Mouse (Mus musculus): Measurements from ENCODE around the gene Dot1l. TPM values are rescaled to one million over a fixed set of nuclear protein-coding genes. Genes with fewer than 3 reads are reported as not detected.
A peak's percentile ranks its signal among the peaks of the same experiment; 100 is the strongest.

The Dot1l gene
- polyA plus RNA-seq, 1 experiment from 2014 or later = 17.3 TPM

DNA sequence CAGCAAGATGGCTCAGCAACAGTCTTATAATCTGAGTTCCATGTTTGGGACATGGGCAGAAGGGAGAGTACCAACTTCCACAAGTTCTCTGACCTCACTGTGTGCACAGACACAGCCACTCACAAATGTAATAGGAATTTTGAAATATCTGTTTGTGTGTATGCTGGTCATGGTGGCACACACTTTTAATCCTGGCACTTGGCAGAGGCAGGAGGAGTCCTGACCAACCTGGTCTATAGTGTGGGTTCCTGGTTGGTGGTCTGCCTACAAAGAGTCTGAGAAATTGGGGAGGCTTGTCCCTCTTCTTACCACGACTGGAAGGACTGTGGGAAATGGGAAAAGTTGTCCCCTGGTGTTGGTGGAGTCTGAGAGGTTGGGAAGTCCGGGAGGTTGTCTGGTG is 1.5 kb downstream of the Dot1l start:
- Histone ChIP-seq H3K4me3 (ENCODE audit: low read length) (peak overlapping the region; percentile 93), H3K36me3 (ENCODE audit: insufficient read depth, low read length) (no peaks in the 10 kb centered on the region), H3K4me2 (replicated peaks; ENCODE audit: low read depth, low read length) (peak overlapping the region; percentile 92), H3K27me3 (ENCODE audit: insufficient read depth, low read length) (no peaks in the 10 kb centered on the region), H3K4me1 (ENCODE audit: insufficient read depth, low read length) (peaks cover 44% of the 10 kb centered on the region), H3K9ac (replicated peaks; ENCODE audit: low read length) (peak overlapping the region; percentile 91), H3K9me3 (ENCODE audit: low read length) (no peaks in the 10 kb centered on the region), H3K27ac (ENCODE audit: low read length) (no peak overlapping the region)
- no peak for ATAC-seq (ENCODE audit: low FRiP score, low TSS enrichment)
- 64% methylated on average over 2 of the region's 2 CpGs for WGBS

DNA sequence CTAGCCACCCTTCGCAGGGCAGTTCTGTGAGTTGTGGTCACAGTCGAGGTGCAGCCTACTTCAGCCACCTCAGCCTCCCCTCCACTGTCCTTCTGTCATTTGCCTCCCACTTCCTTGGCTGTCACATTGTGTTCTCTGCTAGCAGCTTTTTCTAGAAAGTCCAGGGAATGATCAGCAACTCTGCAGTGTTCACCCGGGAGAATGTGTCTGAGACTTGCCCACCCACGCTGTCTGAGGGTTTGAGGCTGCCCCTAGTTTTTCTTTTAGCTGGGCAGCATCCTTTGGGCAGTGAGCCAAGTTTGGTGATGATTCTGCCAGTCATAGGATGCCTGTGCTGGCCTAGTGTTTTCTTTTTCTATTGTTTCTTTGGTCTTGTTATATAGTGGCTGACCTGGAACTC is 2.0 kb downstream of the Dot1l start:
- Histone ChIP-seq H3K9ac (replicated peaks; ENCODE audit: low read length) (peak overlapping the region; percentile 91), H3K4me2 (replicated peaks; ENCODE audit: low read depth, low read length) (peak overlapping the region; percentile 92), H3K4me3 (ENCODE audit: low read length) (peak overlapping the region; percentile 93; the same call in 1 of the 2 replicates), H3K4me1 (ENCODE audit: insufficient read depth, low read length) (peaks cover 44% of the 10 kb centered on the region), H3K36me3 (ENCODE audit: insufficient read depth, low read length) (no peaks in the 10 kb centered on the region), H3K27me3 (ENCODE audit: insufficient read depth, low read length) (no peaks in the 10 kb centered on the region), H3K27ac (ENCODE audit: low read length) (0 out of 2 replicates have a peak overlapping the region, but pooled peaks have one; percentile 7), H3K9me3 (ENCODE audit: low read length) (no peaks in the 10 kb centered on the region)
- no peak for ATAC-seq (ENCODE audit: low FRiP score, low TSS enrichment)
- 54% methylated on average over 4 of the region's 4 CpGs for WGBS

- Histone ChIP-seq H3K4me3 (ENCODE audit: low read length) (no peak overlapping the region), H3K9ac (replicated peaks; ENCODE audit: low read length) (no peak overlapping the region), H3K4me1 (ENCODE audit: insufficient read depth, low read length) (peaks cover 36% of the 10 kb centered on the region), H3K4me2 (replicated peaks; ENCODE audit: low read depth, low read length) (no peak overlapping the region), H3K27ac (ENCODE audit: low read length) (no peak overlapping the region), H3K9me3 (ENCODE audit: low read length) (no peaks in the 10 kb centered on the region), H3K27me3 (ENCODE audit: insufficient read depth, low read length) (no peaks in the 10 kb centered on the region), H3K36me3 (ENCODE audit: insufficient read depth, low read length) (no peaks in the 10 kb centered on the region)
- ATAC-seq (ENCODE audit: low FRiP score, low TSS enrichment) = peak; percentile 66; the same call in 1 of the 2 replicates
- WGBS = 30% methylated on average over 5 of the region's 5 CpGs
Observed at GRCm38 (mm10) chr10:80757717-80758116, 2.7 kb downstream of the Dot1l start.

DNA sequence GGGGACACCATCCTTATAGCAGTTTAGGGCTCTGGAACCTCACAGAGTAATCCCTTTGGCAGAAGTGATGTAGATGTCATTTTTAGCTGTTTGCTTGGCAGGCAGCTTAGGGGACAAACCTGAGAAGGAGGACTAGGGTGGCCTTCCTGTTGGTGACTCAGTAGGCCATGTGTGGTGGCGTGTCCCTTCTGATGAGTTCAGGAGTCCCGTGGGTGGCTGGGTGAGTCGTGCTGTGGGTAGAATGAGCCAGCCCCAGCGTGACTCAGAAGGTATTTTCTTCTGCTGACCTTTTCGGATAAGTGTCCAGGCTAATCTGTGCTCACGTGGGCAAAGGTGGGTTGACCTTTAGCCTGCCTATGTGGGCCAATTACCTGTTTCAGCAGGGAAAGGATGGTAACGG is 3.6 kb downstream of the Dot1l start:
- WGBS = 77% methylated on average over 7 of the region's 7 CpGs
- no peak for ATAC-seq (ENCODE audit: low FRiP score, low TSS enrichment)
- no peaks in the 10 kb centered on the region for H3K36me3 ChIP-seq (ENCODE audit: insufficient read depth, low read length)
- no peaks in the 10 kb centered on the region for H3K27me3 ChIP-seq (ENCODE audit: insufficient read depth, low read length)
- no peak overlapping the region for H3K27ac ChIP-seq (ENCODE audit: low read length)
- H3K9ac ChIP-seq (replicated peaks; ENCODE audit: low read length) = no peak overlapping the region
- H3K4me2 ChIP-seq (replicated peaks; ENCODE audit: low read depth, low read length) = no peak overlapping the region
- H3K9me3 ChIP-seq (ENCODE audit: low read length) = no peaks in the 10 kb centered on the region
- H3K4me3 ChIP-seq (ENCODE audit: low read length) = no peak overlapping the region
- H3K4me1 ChIP-seq (ENCODE audit: insufficient read depth, low read length) = peaks cover 36% of the 10 kb centered on the region

DNA sequence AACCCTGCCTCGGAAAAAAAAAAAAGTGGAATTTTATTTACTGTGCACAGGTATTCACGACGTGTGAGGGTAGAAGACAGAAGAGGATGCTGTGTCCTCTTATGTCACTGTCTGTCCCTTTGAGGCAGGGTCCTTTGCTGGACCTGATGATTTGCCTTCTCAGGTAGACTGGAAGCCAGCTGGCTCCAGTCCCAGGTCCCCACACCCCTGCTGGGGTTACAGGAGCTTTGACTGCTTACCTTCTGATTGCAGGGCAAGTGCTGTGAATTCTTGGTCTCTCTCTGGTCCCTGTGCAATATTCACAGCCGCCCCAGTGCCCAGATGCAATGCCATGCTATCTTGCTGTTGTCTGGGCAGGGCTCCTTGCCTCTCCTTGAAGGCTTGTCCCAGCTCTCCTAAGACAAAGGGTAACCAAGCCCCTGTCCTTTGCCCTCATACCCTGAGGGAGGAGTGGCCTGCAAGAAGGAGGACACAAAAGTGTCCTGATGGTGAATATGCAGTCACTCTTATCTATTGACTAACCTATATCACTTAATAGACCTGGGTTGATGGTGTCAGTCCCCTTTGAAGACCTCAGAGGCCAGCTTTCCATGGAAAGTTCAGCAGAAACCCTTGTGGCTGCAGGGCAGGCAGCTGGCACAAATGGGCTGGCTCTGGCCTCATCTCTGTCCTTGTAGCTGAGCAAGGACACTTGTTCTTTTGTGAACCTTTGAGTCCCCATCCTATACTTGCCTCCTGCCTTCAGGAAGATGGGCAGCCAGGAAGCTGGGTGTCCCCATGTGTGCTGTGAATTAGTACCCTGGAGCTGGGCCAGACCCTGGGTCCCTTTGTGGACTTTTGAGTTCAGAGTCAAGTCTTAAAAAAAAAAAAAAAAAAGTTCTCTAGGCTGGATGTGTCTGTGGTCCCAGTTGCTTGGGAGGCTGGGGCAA is 5.9 kb downstream of the Dot1l start:
- Histone ChIP-seq H3K4me2 (replicated peaks; ENCODE audit: low read depth, low read length) (no peak overlapping the region), H3K9me3 (ENCODE audit: low read length) (no peaks in the 10 kb centered on the region), H3K27me3 (ENCODE audit: insufficient read depth, low read length) (no peaks in the 10 kb centered on the region), H3K36me3 (ENCODE audit: insufficient read depth, low read length) (no peaks in the 10 kb centered on the region), H3K9ac (replicated peaks; ENCODE audit: low read length) (no peak overlapping the region; the same call in 1 of the 2 replicates), H3K4me3 (ENCODE audit: low read length) (no peak overlapping the region), H3K4me1 (ENCODE audit: insufficient read depth, low read length) (peaks cover 35% of the 10 kb centered on the region), H3K27ac (ENCODE audit: low read length) (no peak overlapping the region)
- ATAC-seq (ENCODE audit: low FRiP score, low TSS enrichment) = no peak
- WGBS = 84% methylated on average over 4 of the region's 4 CpGs

GRCm38 (mm10) chr10:80761821-80762220 is 6.8 kb downstream of the Dot1l start:
- 34% methylated on average over 3 of the region's 3 CpGs for WGBS
- Histone ChIP-seq H3K4me1 (ENCODE audit: insufficient read depth, low read length) (peaks cover 25% of the 10 kb centered on the region), H3K4me2 (replicated peaks; ENCODE audit: low read depth, low read length) (no peak overlapping the region), H3K27me3 (ENCODE audit: insufficient read depth, low read length) (no peaks in the 10 kb centered on the region), H3K36me3 (ENCODE audit: insufficient read depth, low read length) (no peaks in the 10 kb centered on the region), H3K9me3 (ENCODE audit: low read length) (no peaks in the 10 kb centered on the region), H3K4me3 (ENCODE audit: low read length) (no peak overlapping the region), H3K27ac (ENCODE audit: low read length) (no peak overlapping the region), H3K9ac (replicated peaks; ENCODE audit: low read length) (0 out of 2 replicates have a peak overlapping the region, but pooled peaks have one; percentile 14)
- no peak for ATAC-seq (ENCODE audit: low FRiP score, low TSS enrichment)

GRCm38 (mm10) chr10:80763502-80763901 is 8.5 kb downstream of the Dot1l start:
- peaks cover 14% of the 10 kb centered on the region for H3K4me1 ChIP-seq (ENCODE audit: insufficient read depth, low read length)
- WGBS = 88% methylated on average over 2 of the region's 2 CpGs
- no peak overlapping the region for H3K4me2 ChIP-seq (replicated peaks; ENCODE audit: low read depth, low read length)
- no peaks in the 10 kb centered on the region for H3K27me3 ChIP-seq (ENCODE audit: insufficient read depth, low read length)
- H3K9ac ChIP-seq (replicated peaks; ENCODE audit: low read length) = no peak overlapping the region
- H3K4me3 ChIP-seq (ENCODE audit: low read length) = no peak overlapping the region
- no peak overlapping the region for H3K27ac ChIP-seq (ENCODE audit: low read length)
- peaks cover 12% of the 10 kb centered on the region for H3K36me3 ChIP-seq (ENCODE audit: insufficient read depth, low read length)
- no peaks in the 10 kb centered on the region for H3K9me3 ChIP-seq (ENCODE audit: low read length)
- no peak for ATAC-seq (ENCODE audit: low FRiP score, low TSS enrichment)

GRCm38 (mm10) chr10:80765746-80766145 is 10.7 kb downstream of the Dot1l start:
- WGBS = 85% methylated on average over 2 of the region's 2 CpGs
- Histone ChIP-seq H3K27me3 (ENCODE audit: insufficient read depth, low read length) (no peaks in the 10 kb centered on the region), H3K36me3 (ENCODE audit: insufficient read depth, low read length) (peaks cover 29% of the 10 kb centered on the region), H3K9ac (replicated peaks; ENCODE audit: low read length) (no peak overlapping the region), H3K9me3 (ENCODE audit: low read length) (no peaks in the 10 kb centered on the region), H3K27ac (ENCODE audit: low read length) (no peak overlapping the region), H3K4me3 (ENCODE audit: low read length) (no peak overlapping the region), H3K4me2 (replicated peaks; ENCODE audit: low read depth, low read length) (no peak overlapping the region), H3K4me1 (ENCODE audit: insufficient read depth, low read length) (peaks cover 11% of the 10 kb centered on the region)
- ATAC-seq (ENCODE audit: low FRiP score, low TSS enrichment) = no peak

DNA sequence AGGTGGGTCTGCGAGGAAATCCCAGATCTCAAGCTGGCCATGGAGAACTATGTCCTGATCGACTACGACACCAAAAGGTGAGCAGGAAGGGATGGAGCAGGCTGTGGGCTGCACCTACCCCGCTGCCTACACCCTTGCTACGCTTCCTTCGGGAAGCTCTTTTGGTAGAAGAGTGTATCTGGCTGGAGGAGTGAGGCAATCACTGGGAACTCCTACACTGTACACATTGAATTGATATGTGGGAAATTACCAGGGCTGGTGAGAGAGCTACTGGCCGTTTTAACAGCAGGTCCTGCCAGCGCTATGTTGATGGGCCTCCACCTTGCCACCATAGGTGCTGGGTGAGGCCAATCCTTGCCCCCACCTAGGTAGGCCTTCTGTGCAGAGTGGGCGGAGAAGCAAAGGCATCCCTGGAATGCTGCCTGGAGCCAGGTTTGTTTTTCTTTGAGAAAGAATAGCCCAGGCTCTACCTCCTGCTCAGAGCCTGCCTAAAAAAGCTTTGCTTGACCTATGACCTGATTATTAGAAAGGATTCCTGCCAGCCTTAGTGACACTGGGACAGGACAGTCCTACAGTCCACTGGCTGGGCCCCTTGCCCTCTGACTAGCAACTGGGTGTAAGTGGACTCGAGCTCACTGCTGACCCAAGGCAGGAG is 11.3 kb downstream of the Dot1l start:
- peak; percentile 75; the same call in 1 of the 2 replicates for ATAC-seq (ENCODE audit: low FRiP score, low TSS enrichment)
- 72% methylated on average over 10 of the region's 10 CpGs for WGBS
- H3K27ac ChIP-seq (ENCODE audit: low read length) = no peak overlapping the region

DNA sequence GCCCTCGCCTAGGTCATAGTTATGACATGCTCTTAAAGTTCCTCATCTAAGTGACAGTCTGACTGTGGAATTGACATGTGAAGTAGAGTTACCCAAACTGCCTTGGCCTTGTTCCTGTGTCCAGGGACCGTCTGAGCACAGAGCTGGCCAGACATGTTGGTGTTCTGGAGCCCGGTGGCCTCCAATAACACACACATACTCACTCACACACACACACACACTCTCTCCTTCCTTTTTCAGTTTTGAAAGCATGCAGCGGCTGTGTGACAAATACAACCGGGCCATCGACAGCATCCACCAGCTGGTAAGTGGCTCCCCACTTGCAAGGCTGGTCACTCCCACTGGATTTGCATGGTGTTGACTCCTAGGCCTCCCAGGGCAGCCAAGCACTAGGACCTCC is 13.4 kb downstream of the Dot1l start:
- no peaks in the 10 kb centered on the region for H3K9me3 ChIP-seq (ENCODE audit: low read length)
- no peak overlapping the region for H3K4me2 ChIP-seq (replicated peaks; ENCODE audit: low read depth, low read length)
- no peaks in the 10 kb centered on the region for H3K27me3 ChIP-seq (ENCODE audit: insufficient read depth, low read length)
- H3K4me1 ChIP-seq (ENCODE audit: insufficient read depth, low read length) = no peaks in the 10 kb centered on the region
- 88% methylated on average over 6 of the region's 6 CpGs for WGBS
- H3K27ac ChIP-seq (ENCODE audit: low read length) = no peak overlapping the region
- ATAC-seq (ENCODE audit: low FRiP score, low TSS enrichment) = no peak
- H3K4me3 ChIP-seq (ENCODE audit: low read length) = no peak overlapping the region
- H3K36me3 ChIP-seq (ENCODE audit: insufficient read depth, low read length) = peaks cover 50% of the 10 kb centered on the region
- H3K9ac ChIP-seq (replicated peaks; ENCODE audit: low read length) = no peak overlapping the region

More for the DNA sequence above, 11.3 kb downstream of the Dot1l start:
- Histone ChIP-seq H3K27me3 (ENCODE audit: insufficient read depth, low read length) (no peaks in the 10 kb centered on the region), H3K4me2 (replicated peaks; ENCODE audit: low read depth, low read length) (no peak overlapping the region), H3K9me3 (ENCODE audit: low read length) (no peaks in the 10 kb centered on the region), H3K36me3 (ENCODE audit: insufficient read depth, low read length) (peaks cover 33% of the 10 kb centered on the region), H3K4me3 (ENCODE audit: low read length) (no peak overlapping the region), H3K4me1 (ENCODE audit: insufficient read depth, low read length) (peaks cover 5% of the 10 kb centered on the region), H3K9ac (replicated peaks; ENCODE audit: low read length) (no peak overlapping the region)

Data from kidney, embryonic 16.5 days (tissue).